Mouse (Mus musculus): ENCODE measurements at regions not wholly inside any gene's neighbourhood (a gene's known extent, or its start where the extent isn't known, plus 50 kb on each side); places are given as distances from the start of the nearest gene placed in this dataset.

DNA sequence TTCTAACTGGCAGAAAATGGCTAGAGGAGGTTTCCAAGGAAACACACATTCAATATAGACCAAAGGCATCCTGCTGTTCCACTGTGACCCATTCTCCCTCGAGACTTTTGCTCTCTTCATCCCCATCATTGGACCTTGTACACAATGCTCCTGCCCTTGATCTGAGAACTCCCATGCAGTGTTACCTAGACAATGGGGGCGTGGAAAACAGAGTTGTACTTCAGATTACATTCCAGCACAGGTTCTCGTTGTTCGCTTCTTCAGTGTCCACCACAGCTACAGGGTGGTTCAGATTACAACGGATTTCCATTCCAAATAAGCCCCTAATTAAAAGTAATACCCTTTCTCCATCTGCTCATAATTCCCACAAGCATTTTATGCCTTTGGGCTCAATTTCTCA is 186.8 kb upstream of the Thbs1 start:
- TF ChIP-seq GATA1 (IDR thresholded peaks at IDR 0.05; ENCODE audit: borderline replicate concordance, low read length) = no peak
- no peak for TF ChIP-seq CTCF (IDR thresholded peaks at IDR 0.05; ENCODE audit: low read depth, low read length)
- no peak for TF ChIP-seq TAL1 (conservative IDR thresholded peaks at IDR 0.05; ENCODE audit: low read depth, low read length)
- no peak for TF ChIP-seq GATA2 (IDR thresholded peaks at IDR 0.05; ENCODE audit: borderline replicate concordance, low read depth, low read length)

All from G1E (cell line).